Mouse (Mus musculus) granulocyte monocyte progenitor cell, adult 5-6 weeks (primary cell): ENCODE measurements around the gene Hist1h4d. TPM values are rescaled to one million over a fixed set of nuclear protein-coding genes. Genes with fewer than 3 reads are reported as not detected.
A peak's percentile ranks its signal among the peaks of the same experiment; 100 is the strongest.
"Not testable (repeated sequence)": the region's sequence is repeated elsewhere in the genome, so short reads cannot be mapped to it uniquely, and the experiment has no call there.

Experiments used
- ATAC-seq: replicated peaks from 2 replicates; pipeline ENCODE4 v1.8.0; 2016; ENCODE audit warnings: mild to moderate bottlenecking, moderate TSS enrichment, inconsistent platforms; ENCODE audit not compliant: poor library complexity, severe bottlenecking
- total RNA-seq, 2 experiments: library from RNA; stranded (forward) in 1 of 2; stranded (reverse) in 1 of 2; fragments of 200-712, 200-1000 nt in 1 of 2; fragments of >200 nt in 1 of 2; fragmentation: Nextera tagmentation in 1 of 2; gene quantifications; 2 replicates each; pipeline ENCODE4 v1.2.3; 2014 to 2017

The Hist1h4d gene
- 116 and 278 TPM in 2 replicates for total RNA-seq (2014; fragmentation: Nextera tagmentation)
- total RNA-seq (2017): 929 and 1,118 TPM in 2 replicates

GRCm38 (mm10) chr13:23581408-23582218, at the start of gene Hist1h4d:
Gene Hist1h4d, plus strand, starts transcription at chr13:23581598.
- peak; percentile 81 for ATAC-seq

GRCm38 (mm10) chr13:23532262-23533075, 48.9 kb upstream of the Hist1h4d start:
- no peak for ATAC-seq

- peak; percentile 28 for ATAC-seq
Measured at GRCm38 (mm10) chr13:23533560-23534367, 47.6 kb upstream of the Hist1h4d start, which contains the start of gene Hist1h2af. Gene Hist1h2af, plus strand, starts transcription at chr13:23533906.

- ATAC-seq: peak; percentile 7; the same call in 1 of the 2 replicates
Measured at GRCm38 (mm10) chr13:23534368-23535131, 46.8 kb upstream of the Hist1h4d start.

GRCm38 (mm10) chr13:23535137-23536075, 46.0 kb upstream of the Hist1h4d start, which contains the start of gene Hist1h3g:
Gene Hist1h3g, plus strand, starts transcription at chr13:23535422.
- ATAC-seq: peak; percentile 65

GRCm38 (mm10) chr13:23536076-23536822, 45.1 kb upstream of the Hist1h4d start:
- ATAC-seq: no peak

GRCm38 (mm10) chr13:23537006-23537710, 44.2 kb upstream of the Hist1h4d start:
- no peak for ATAC-seq

GRCm38 (mm10) chr13:23538249-23538648, 43.1 kb upstream of the Hist1h4d start:
- ATAC-seq: peak; percentile 28

GRCm38 (mm10) chr13:23539821-23540220, 41.6 kb upstream of the Hist1h4d start:
- not testable (repeated sequence) for ATAC-seq

- no peak for ATAC-seq
Measured at GRCm38 (mm10) chr13:23541497-23541896, 39.9 kb upstream of the Hist1h4d start.

- not testable (repeated sequence) for ATAC-seq
Measured at GRCm38 (mm10) chr13:23542225-23542980, 39.0 kb upstream of the Hist1h4d start.

- ATAC-seq: peak; percentile 85
Measured at GRCm38 (mm10) chr13:23542999-23543607, 38.3 kb upstream of the Hist1h4d start, which contains the start of gene Hist1h2bh. Gene Hist1h2bh, minus strand, starts transcription at chr13:23543392.

- ATAC-seq: peak; percentile 72
Measured at GRCm38 (mm10) chr13:23543965-23544786, 37.2 kb upstream of the Hist1h4d start, which contains the start of gene Hist1h3f. Gene Hist1h3f, plus strand, starts transcription at chr13:23544052.

- ATAC-seq: peak; percentile 27
Measured at GRCm38 (mm10) chr13:23544787-23545120, 36.6 kb upstream of the Hist1h4d start.

- ATAC-seq: no peak
Measured at GRCm38 (mm10) chr13:23546694-23547093, 34.7 kb upstream of the Hist1h4d start.
